Mouse (Mus musculus) heart, embryonic 14.5 days (tissue): ENCODE data around the gene Ralgapa2. TPM values are rescaled to one million over a fixed set of nuclear protein-coding genes. Genes with fewer than 3 reads are reported as not detected.

Source experiments
- ATAC-seq: fragments of 200-750 bp; cut with Nextera tagmentation; 2 replicates; pipeline ENCODE4 v1.8.0; 2017; ENCODE audit warnings: low read depth, moderate TSS enrichment; ENCODE audit not compliant: insufficient number of reproducible peaks, insufficient read depth, low FRiP score
- H3K27ac ChIP-seq, 2 experiments: fragments of 200-500 bp in 1 of 2; fragments of 300-500 bp in 1 of 2; sonication (generic) in 1 of 2; replicated peaks in 1 of 2; 2 replicates each; pipeline ENCODE4 v1.5.1; 2012 to 2014; ENCODE audit warnings: low read depth in 2 of 2, low read length in 2 of 2, control low read depth in 1 of 2, mild to moderate bottlenecking in 1 of 2, mixed read lengths in 1 of 2; ENCODE audit not compliant: control insufficient read depth in 1 of 2, insufficient read depth in 1 of 2
- H3K27me3 ChIP-seq: fragments of 300-500 bp; sonication (generic); 2 replicates; pipeline ENCODE4 v1.6.1; 2014; ENCODE audit warnings: mild to moderate bottlenecking, low read length, control low read depth; ENCODE audit not compliant: control insufficient read depth, insufficient read depth
- H3K36me3 ChIP-seq: fragments of 300-500 bp; sonication (generic); 2 replicates; pipeline ENCODE4 v1.6.1; 2014; ENCODE audit warnings: mild to moderate bottlenecking, control low read depth, low read length, mixed read lengths; ENCODE audit not compliant: control insufficient read depth, insufficient read depth
- H3K4me1 ChIP-seq, 2 experiments: fragments of 200-500 bp in 1 of 2; fragments of 300-500 bp in 1 of 2; sonication (generic) in 1 of 2; 2 replicates each; pipeline ENCODE4 v1.6.1; 2012 to 2014; ENCODE audit warnings: low read length in 2 of 2, control low read depth in 1 of 2, mixed read lengths in 1 of 2; ENCODE audit not compliant: control insufficient read depth in 2 of 2, insufficient read depth in 2 of 2
- H3K4me2 ChIP-seq: fragments of 300-500 bp; sonication (generic); 2 replicates; pipeline ENCODE4 v1.6.1; 2014; ENCODE audit warnings: mild to moderate bottlenecking, low read length
- H3K4me3 ChIP-seq, 2 experiments: fragments of 200-500 bp in 1 of 2; fragments of 300-500 bp in 1 of 2; sonication (generic) in 1 of 2; 2 replicates each; pipeline ENCODE4 v1.5.1; 2012 to 2014; ENCODE audit warnings: low read length in 2 of 2, mild to moderate bottlenecking in 2 of 2, control low read depth in 1 of 2, low read depth in 1 of 2, moderate library complexity in 1 of 2; ENCODE audit not compliant: control insufficient read depth in 1 of 2, insufficient read depth in 1 of 2
- H3K9ac ChIP-seq: fragments of 300-500 bp; sonication (generic); 2 replicates; pipeline ENCODE4 v1.6.1; 2014; ENCODE audit warnings: mild to moderate bottlenecking, low read length
- H3K9me3 ChIP-seq: fragments of 300-500 bp; sonication (generic); 2 replicates; pipeline ENCODE4 v1.6.1; 2016; ENCODE audit warnings: low read length, control low read depth; ENCODE audit not compliant: control insufficient read depth
- WGBS: fragments of 180-500 bp; shearing (Covaris S2); extraction: QIAGEN DNeasy Blood & Tissue Kit; methylation state at CpG from one replicate; pipeline ENCODE4 v1.1.7; 2014; 5-methylcytosine and 5-hydroxymethylcytosine counted together
- polyA plus RNA-seq: library from polyadenylated mRNA; unstranded; fragments of >200 nt; fragmentation: Nextera tagmentation; extraction: Ambion mirVana; gene quantifications from 2 replicates; pipeline ENCODE4 v1.2.1, GENCODE M21; 2014

Gene Ralgapa2
- polyA plus RNA-seq, 1 experiment from 2014 or later: 11.0 TPM

DNA sequence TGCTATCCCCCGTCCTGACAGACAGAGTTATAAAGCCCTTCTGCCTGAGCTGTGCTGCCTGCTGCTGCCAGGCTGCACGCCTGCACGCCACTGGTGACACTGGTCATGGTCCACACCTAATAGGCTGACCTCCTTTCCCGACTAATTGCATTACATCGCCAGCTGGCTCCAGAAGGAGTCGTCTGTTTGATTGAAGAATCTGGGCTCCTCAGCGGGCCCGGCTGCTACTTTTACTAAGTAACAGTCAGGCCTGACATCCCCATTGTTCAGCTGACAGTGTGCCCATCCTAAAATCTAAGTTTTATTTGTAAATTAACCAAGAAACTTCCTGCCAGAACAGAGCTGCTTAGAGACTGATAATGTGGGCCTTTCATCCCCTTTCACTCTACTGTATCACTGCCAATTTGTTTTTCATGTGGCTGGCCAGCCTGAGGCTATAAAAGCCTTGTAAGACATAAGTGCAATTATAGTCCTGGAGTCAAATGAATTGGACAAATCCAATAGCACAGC is 181.3 kb downstream of the Ralgapa2 start:
- no peak for ATAC-seq
- H3K9ac ChIP-seq: no peak overlapping the region
- 63% methylated on average over 8 of the region's 8 CpGs for WGBS
- no peaks in the 10 kb centered on the region for H3K4me1 ChIP-seq
- no peak overlapping the region for H3K4me3 ChIP-seq
- no peak overlapping the region for H3K4me2 ChIP-seq
- H3K36me3 ChIP-seq: peaks cover 17% of the 10 kb centered on the region
- no peaks in the 10 kb centered on the region for H3K27me3 ChIP-seq
- no peaks in the 10 kb centered on the region for H3K9me3 ChIP-seq
- no peak overlapping the region for H3K27ac ChIP-seq

DNA sequence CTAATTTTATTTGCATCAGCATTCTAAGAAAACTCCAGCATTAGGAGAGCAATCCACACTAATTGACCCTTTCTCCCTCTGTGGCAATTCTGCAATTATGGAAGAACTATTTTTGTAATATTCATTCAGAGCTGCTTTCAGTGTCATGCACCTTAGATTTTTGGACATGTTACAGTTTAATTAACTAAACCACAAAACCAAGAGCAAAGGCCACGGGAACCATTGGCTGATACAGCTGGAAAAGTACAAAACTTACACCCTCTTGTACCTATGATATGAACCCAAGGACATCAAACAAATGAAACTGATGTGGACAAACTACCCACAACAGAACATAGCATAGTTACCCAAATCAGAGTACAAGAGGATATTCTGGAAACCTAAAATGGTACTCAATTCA is 182.0 kb downstream of the Ralgapa2 start:
- no peak overlapping the region for H3K27ac ChIP-seq
- no peak for ATAC-seq
- H3K36me3 ChIP-seq: peaks cover 17% of the 10 kb centered on the region
- no peak overlapping the region for H3K9ac ChIP-seq
- no peak overlapping the region for H3K4me3 ChIP-seq
- no peak overlapping the region for H3K4me2 ChIP-seq
- no peaks in the 10 kb centered on the region for H3K4me1 ChIP-seq
- 92% methylated on average over 1 of the region's 1 CpGs for WGBS
- no peaks in the 10 kb centered on the region for H3K9me3 ChIP-seq
- no peaks in the 10 kb centered on the region for H3K27me3 ChIP-seq

DNA sequence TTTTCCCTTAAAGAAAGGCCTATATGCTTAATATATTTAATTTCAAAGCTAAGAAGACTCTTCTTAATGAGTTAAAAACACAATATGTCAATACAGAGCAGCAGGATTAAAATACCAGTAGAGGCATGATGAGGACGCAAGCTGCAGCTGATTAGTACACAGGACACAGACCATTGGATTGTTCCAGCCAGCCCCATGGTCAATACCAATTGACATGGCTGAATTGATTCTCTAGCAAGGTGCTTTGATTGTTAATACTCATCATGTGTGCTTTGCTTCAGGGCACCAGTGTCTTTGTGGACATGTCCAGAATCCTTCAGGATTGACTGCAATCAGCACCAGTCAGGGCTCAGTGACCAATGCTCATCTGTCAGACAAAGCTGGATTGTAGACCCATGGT is 185.5 kb downstream of the Ralgapa2 start:
- ATAC-seq: no peak
- no peaks in the 10 kb centered on the region for H3K4me1 ChIP-seq
- H3K9ac ChIP-seq: no peak overlapping the region
- H3K9me3 ChIP-seq: no peaks in the 10 kb centered on the region
- no peak overlapping the region for H3K4me3 ChIP-seq
- no peaks in the 10 kb centered on the region for H3K27me3 ChIP-seq
- H3K36me3 ChIP-seq: peaks cover 5% of the 10 kb centered on the region
- no peak overlapping the region for H3K4me2 ChIP-seq
- 95% methylated on average over 1 of the region's 1 CpGs for WGBS
- H3K27ac ChIP-seq: no peak overlapping the region

DNA sequence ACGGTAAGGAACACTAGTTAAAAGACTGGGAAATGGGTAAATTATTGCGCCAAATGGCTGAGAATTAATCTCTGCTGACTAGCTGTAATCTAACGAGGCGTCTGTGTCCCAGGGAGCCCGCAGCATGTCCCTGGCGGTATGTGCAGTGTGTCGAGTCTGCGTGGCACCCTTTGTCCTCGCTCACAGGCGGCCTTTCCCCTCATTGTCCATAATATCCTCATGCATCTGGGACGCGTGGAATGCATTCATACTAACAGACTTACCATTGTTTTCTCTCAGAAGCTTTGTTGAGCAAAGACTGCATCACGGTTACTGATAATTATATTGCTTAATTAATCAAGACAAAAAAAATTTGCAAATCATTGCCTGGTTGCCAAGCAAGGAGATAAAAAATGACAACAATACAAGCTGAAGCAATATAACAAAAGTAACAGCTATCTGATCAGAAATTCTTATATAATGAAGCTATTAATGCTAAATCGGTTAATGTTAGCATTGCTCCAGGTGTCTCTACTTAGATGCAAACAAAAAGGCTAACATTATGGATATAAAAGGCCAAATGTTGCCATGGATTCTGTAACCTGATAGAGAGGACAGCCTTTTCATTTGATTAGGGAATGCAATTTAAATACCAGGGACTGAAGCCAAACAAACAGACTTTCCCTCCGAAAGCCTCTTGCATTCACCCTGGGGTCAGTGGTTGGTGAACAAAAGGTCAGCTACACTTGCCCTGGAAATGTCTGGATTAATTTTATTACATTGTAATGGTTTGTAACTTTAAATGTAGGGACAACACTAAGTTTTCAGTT is 187.0 kb downstream of the Ralgapa2 start:
- ATAC-seq: no peak
- Histone ChIP-seq H3K9me3 (no peaks in the 10 kb centered on the region), H3K9ac (no peak overlapping the region), H3K4me3 (no peak overlapping the region), H3K4me2 (no peak overlapping the region), H3K4me1 (no peaks in the 10 kb centered on the region), H3K36me3 (peaks cover 5% of the 10 kb centered on the region), H3K27ac (no peak overlapping the region), H3K27me3 (no peaks in the 10 kb centered on the region)
- WGBS: 74% methylated on average over 15 of the region's 15 CpGs

DNA sequence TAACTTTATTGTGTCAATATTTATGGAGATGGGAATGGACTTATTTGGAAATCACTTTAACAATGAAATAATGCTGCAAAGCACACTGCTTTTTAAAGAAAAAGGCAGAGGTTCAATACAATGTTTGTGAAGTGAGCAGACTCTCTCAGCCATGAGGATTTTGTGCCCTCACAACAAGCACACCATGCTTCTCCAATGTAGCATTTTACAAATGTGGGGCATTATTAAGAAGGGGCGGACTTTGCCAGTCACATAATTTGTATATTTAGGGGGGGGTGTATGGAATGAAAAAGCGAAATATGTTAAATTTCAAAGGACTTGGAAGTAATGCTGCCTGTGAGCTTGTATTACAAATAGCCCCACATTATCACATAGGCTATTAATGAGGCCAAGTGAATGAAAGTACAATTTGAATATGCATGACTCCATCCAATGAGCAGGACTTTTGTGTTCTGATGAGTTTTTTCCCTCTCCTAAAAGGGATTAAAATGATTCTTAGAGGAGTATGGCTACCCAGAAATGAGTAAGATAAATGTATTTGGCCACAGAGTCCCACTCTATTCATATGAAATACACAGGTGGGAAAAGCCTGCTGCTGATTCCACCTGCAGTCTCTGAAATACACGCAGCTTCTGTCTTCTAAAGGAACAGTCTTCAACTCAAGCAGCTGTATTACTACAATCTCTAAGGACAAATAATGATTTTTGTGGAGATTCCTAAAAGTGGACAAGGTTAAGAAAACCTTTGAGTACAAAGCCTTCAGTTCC is 187.8 kb downstream of the Ralgapa2 start:
- no peaks in the 10 kb centered on the region for H3K4me1 ChIP-seq
- H3K36me3 ChIP-seq: peaks cover 5% of the 10 kb centered on the region
- WGBS: 89% methylated on average over 3 of the region's 3 CpGs
- H3K9ac ChIP-seq: no peak overlapping the region
- H3K27ac ChIP-seq: no peak overlapping the region
- H3K4me2 ChIP-seq: no peak overlapping the region
- no peaks in the 10 kb centered on the region for H3K9me3 ChIP-seq
- no peak overlapping the region for H3K4me3 ChIP-seq
- H3K27me3 ChIP-seq: no peaks in the 10 kb centered on the region
- no peak for ATAC-seq

DNA sequence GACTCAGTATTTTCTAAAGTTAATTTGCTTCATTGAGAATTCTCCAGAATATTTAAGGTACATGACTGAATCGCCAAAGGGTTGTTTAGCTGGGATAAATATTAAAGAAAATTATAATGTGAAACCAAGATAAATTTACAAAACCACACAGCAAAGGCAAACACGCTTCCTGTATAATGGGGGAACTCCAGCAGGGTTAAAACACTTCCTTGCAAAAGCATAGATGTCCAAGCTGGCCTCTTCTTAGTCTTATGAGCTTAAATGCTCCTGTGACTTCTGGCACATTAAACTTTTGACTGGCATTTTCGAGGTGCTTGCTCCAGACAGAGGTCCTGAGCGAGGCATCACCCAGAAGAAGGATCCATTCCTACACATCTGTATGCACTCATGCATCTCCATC is 188.6 kb downstream of the Ralgapa2 start:
- H3K4me1 ChIP-seq: no peaks in the 10 kb centered on the region
- H3K4me2 ChIP-seq: no peak overlapping the region
- H3K9ac ChIP-seq: no peak overlapping the region
- no peaks in the 10 kb centered on the region for H3K27me3 ChIP-seq
- no peaks in the 10 kb centered on the region for H3K9me3 ChIP-seq
- H3K27ac ChIP-seq: no peak overlapping the region
- no peak overlapping the region for H3K4me3 ChIP-seq
- peaks cover 5% of the 10 kb centered on the region for H3K36me3 ChIP-seq
- ATAC-seq: no peak
- WGBS: 87% methylated on average over 4 of the region's 4 CpGs

DNA sequence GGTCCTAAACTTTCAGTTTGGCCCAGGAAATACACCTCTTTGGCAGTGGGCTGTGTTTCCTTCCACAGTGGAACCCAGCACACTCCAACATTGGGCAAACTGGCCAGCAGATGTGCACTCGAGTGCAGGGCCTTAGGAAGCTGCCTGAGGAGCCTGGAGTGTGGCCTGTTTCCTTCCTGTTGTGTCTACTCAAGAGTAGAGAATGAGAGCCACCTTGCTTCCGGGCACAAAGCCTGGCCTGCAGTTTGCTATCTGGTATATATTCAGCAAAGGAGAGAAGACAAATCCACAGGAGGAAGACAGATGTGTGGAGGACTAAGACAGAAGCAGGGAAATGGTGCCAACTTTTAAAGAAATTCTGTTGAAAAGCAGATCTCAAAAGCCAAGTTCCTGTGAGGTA is 189.4 kb downstream of the Ralgapa2 start:
- Histone ChIP-seq H3K36me3 (peaks cover 5% of the 10 kb centered on the region), H3K4me1 (no peaks in the 10 kb centered on the region), H3K4me3 (no peak overlapping the region), H3K27ac (no peak overlapping the region), H3K9me3 (no peaks in the 10 kb centered on the region), H3K9ac (no peak overlapping the region), H3K4me2 (no peak overlapping the region), H3K27me3 (no peaks in the 10 kb centered on the region)
- WGBS: 45% methylated on average over 2 of the region's 2 CpGs
- ATAC-seq: no peak
